Mouse (Mus musculus) kidney, embryonic 14.5 days (tissue): ENCODE measurements around the gene Sun5. TPM values are rescaled to one million over a fixed set of nuclear protein-coding genes. Genes with fewer than 3 reads are reported as not detected.
"Not testable (repeated sequence)": the region's sequence is repeated elsewhere in the genome, so short reads cannot be mapped to it uniquely, and the experiment has no call there.

Source experiments
- ATAC-seq: fragments of 200-750 bp; cut with Nextera tagmentation; 2 replicates; pipeline ENCODE4 v1.8.0; 2017; ENCODE audit warnings: moderate number of reproducible peaks, mild to moderate bottlenecking, moderate TSS enrichment, moderate library complexity; ENCODE audit not compliant: low FRiP score, low TSS enrichment
- H3K27ac ChIP-seq: fragments of 300-500 bp; sonication (generic); 2 replicates; pipeline ENCODE4 v1.5.1; 2014; ENCODE audit warnings: low read depth, mild to moderate bottlenecking, low read length, moderate library complexity, mixed read lengths
- H3K27me3 ChIP-seq: fragments of 300-500 bp; sonication (generic); 2 replicates; pipeline ENCODE4 v1.6.1; 2014; ENCODE audit warnings: mild to moderate bottlenecking, low read length; ENCODE audit not compliant: control insufficient read depth, insufficient read depth
- H3K36me3 ChIP-seq: fragments of 300-500 bp; sonication (generic); 2 replicates; pipeline ENCODE4 v1.6.1; 2014; ENCODE audit warnings: low read length, mixed read lengths; ENCODE audit not compliant: control insufficient read depth, insufficient read depth
- H3K4me1 ChIP-seq: fragments of 300-500 bp; sonication (generic); 2 replicates; pipeline ENCODE4 v1.6.1; 2014; ENCODE audit warnings: low read length, mixed read lengths; ENCODE audit not compliant: control insufficient read depth, insufficient read depth
- H3K4me2 ChIP-seq: fragments of 300-500 bp; sonication (generic); replicated peaks from 2 replicates; pipeline ENCODE4 v1.6.1; 2014; ENCODE audit warnings: low read depth, mild to moderate bottlenecking, low read length
- H3K4me3 ChIP-seq: fragments of 300-500 bp; sonication (generic); 2 replicates; pipeline ENCODE4 v1.5.1; 2014; ENCODE audit warnings: mild to moderate bottlenecking, low read length
- H3K9ac ChIP-seq: fragments of 300-500 bp; sonication (generic); 2 replicates; pipeline ENCODE4 v1.6.1; 2014; ENCODE audit warnings: low read depth, mild to moderate bottlenecking, low read length, moderate library complexity
- H3K9me3 ChIP-seq: fragments of 300-500 bp; sonication (generic); 2 replicates; pipeline ENCODE4 v1.6.1; 2016; ENCODE audit warnings: low read length; ENCODE audit not compliant: control insufficient read depth
- WGBS: fragments of 180-500 bp; shearing (Covaris S2); extraction: QIAGEN DNeasy Blood & Tissue Kit; methylation state at CpG from one replicate; pipeline ENCODE4 v1.1.7; 2014; 5-methylcytosine and 5-hydroxymethylcytosine counted together
- polyA plus RNA-seq: library from polyadenylated mRNA; unstranded; fragments of >200 nt; fragmentation: Nextera tagmentation; extraction: Ambion mirVana; gene quantifications from 2 replicates; pipeline ENCODE4 v1.2.1, GENCODE M21; 2014

Sun5 gene
- polyA plus RNA-seq, 1 experiment from 2014 or later = not detected

DNA sequence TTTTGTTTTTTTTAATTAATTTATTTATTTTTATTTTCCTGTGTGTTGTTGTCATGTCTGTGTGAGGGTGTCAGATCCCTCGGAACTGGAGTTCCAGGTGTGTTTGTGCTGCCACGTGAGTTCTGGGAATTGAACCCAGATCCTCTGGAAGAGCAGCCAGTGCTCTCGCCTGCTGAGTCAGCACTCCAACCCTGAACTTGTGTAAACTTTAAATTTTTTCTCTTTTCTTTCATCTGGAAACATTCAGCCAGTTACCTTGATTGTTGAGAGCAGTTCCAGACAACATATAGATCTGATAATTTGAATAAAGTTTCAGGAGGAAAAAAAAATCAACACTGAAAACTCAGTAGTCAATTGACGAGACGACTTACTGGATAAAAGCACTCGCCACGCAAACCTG is 42.2 kb downstream of the Sun5 start:
- Histone ChIP-seq H3K4me2 (no peak overlapping the region), H3K9me3 (no peaks in the 10 kb centered on the region), H3K36me3 (no peaks in the 10 kb centered on the region), H3K4me3 (no peak overlapping the region), H3K27ac (no peak overlapping the region), H3K4me1 (no peaks in the 10 kb centered on the region), H3K27me3 (no peaks in the 10 kb centered on the region), H3K9ac (no peak overlapping the region)
- 82% methylated on average over 7 of the region's 7 CpGs for WGBS
- ATAC-seq = no peak

DNA sequence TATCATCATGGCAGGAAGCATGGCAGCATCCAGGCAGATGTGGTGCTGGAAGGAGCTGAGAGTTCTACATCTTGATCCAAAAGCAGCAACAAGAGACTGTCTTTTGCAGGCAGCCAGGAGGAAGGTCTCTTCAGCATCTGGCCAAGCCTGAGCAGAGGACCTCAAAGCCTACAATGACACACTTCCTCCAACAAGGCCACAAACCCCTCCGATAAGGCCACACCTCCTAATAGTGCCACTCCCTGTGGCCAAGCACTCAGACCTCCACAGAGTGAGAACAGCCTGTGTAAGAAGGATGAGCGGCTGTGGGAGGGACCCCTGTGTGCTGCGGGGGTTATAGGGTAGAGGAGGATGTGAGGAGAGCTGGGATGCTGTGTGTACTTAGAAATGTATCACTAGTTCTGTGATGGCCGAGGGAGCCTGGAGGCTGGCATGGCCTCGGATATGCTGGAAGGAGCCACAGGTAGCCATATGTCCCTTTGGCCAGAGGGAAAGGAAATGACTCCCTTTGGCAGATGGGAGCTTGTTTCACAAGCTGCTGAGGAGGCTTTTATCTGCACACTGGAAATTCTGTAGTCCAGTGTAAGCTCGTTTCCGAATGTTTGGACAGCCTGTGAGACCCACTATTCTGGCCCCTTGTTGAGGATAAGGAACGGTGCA is 43.6 kb downstream of the Sun5 start:
- 69% methylated on average over 8 of the region's 8 CpGs for WGBS
- Histone ChIP-seq H3K4me1 (no peaks in the 10 kb centered on the region), H3K27me3 (no peaks in the 10 kb centered on the region), H3K4me2 (no peak overlapping the region), H3K36me3 (no peaks in the 10 kb centered on the region), H3K27ac (no peak overlapping the region), H3K9me3 (no peaks in the 10 kb centered on the region), H3K9ac (no peak overlapping the region), H3K4me3 (no peak overlapping the region)
- no peak for ATAC-seq

DNA sequence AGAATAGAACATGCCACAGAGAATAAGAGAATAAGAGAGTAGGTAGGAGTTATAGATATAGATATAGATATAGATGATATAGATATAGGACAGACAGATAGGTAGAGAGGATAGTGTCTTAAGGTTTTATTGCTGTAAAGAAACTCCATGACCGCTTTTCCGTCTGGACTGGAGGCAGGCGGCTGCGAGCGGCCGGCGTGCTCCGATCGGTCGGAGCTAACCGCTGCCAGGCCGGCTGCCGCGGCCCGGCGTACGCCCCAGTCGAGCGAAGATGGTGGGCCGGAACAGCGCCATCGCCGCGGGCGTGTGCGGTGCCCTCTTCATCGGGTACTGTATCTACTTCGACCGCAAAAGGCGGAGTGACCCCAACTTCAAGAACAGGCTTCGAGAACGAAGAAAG is 45.0 kb downstream of the Sun5 start:
- not testable (repeated sequence) for H3K9ac ChIP-seq, H3K4me3 ChIP-seq, H3K9me3 ChIP-seq, H3K36me3 ChIP-seq, H3K4me1 ChIP-seq, ATAC-seq, H3K27ac ChIP-seq, H3K27me3 ChIP-seq, H3K4me2 ChIP-seq
- 76% methylated on average over 32 of the region's 32 CpGs for WGBS

DNA sequence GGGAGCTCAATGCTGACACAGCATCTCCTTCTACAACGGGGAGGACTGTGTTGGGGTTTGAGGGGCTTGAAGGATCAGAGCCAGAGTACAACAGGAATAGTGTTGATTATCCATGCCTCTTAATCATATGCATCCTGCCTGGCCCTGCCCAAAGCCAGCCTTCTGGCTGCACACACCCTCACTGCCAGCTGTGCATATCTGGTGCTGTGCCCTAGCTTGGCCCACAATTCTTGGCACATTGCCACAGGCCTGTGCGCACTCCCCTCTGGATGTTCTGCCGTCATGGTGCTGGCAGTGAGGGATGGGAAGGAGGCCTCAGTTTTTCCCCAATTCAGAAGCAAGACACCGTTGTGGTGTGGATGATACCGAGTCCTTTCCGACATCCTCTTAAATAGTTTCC is 46.3 kb downstream of the Sun5 start:
- H3K27me3 ChIP-seq = no peaks in the 10 kb centered on the region
- H3K9me3 ChIP-seq = no peaks in the 10 kb centered on the region
- no peak for ATAC-seq
- H3K36me3 ChIP-seq = no peaks in the 10 kb centered on the region
- H3K27ac ChIP-seq = no peak overlapping the region
- no peak overlapping the region for H3K4me3 ChIP-seq
- H3K9ac ChIP-seq = no peak overlapping the region
- 81% methylated on average over 6 of the region's 6 CpGs for WGBS
- no peak overlapping the region for H3K4me2 ChIP-seq
- no peaks in the 10 kb centered on the region for H3K4me1 ChIP-seq

GRCm38 (mm10) chr2:153822005-153822543 is 48.8 kb downstream of the Sun5 start:
- H3K27me3 ChIP-seq = no peaks in the 10 kb centered on the region
- no peak overlapping the region for H3K4me3 ChIP-seq
- H3K4me1 ChIP-seq = no peaks in the 10 kb centered on the region
- no peak overlapping the region for H3K27ac ChIP-seq
- no peaks in the 10 kb centered on the region for H3K36me3 ChIP-seq
- no peak overlapping the region for H3K9ac ChIP-seq
- no peak overlapping the region for H3K4me2 ChIP-seq
- H3K9me3 ChIP-seq = no peaks in the 10 kb centered on the region
- no peak for ATAC-seq
- 95% methylated on average over 2 of the region's 2 CpGs for WGBS

DNA sequence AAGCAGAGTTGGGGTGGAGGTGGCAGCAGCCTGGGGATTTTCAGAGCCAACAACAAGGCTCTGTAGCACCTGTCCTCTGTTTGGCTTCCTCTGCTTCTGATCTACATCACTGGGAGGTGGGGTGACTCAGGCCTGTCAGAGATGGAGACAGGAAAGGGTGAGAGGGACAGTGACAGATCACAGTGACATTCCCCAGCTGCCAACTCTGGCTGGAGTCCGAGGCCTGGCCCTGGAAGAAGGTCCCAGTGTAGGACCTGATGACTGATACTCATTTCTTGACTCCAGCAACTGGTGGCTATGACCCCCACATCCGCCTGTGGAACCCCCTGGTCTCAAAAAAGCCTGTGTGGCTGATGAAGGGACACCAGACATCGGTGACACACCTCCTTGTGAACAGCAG is 61.0 kb downstream of the Sun5 start:
- H3K27ac ChIP-seq = no peak overlapping the region
- no peaks in the 10 kb centered on the region for H3K4me1 ChIP-seq
- H3K27me3 ChIP-seq = no peaks in the 10 kb centered on the region
- no peak for ATAC-seq
- H3K9me3 ChIP-seq = no peaks in the 10 kb centered on the region
- no peak overlapping the region for H3K4me3 ChIP-seq
- no peak overlapping the region for H3K4me2 ChIP-seq
- no peaks in the 10 kb centered on the region for H3K36me3 ChIP-seq
- WGBS = 69% methylated on average over 3 of the region's 3 CpGs
- H3K9ac ChIP-seq = no peak overlapping the region

GRCm38 (mm10) chr2:153808841-153809240 is 62.0 kb downstream of the Sun5 start:
- no peak overlapping the region for H3K27ac ChIP-seq
- H3K9ac ChIP-seq = no peak overlapping the region
- no peak for ATAC-seq
- WGBS = 75% methylated on average over 6 of the region's 6 CpGs
- no peak overlapping the region for H3K4me2 ChIP-seq
- H3K9me3 ChIP-seq = no peaks in the 10 kb centered on the region
- no peaks in the 10 kb centered on the region for H3K4me1 ChIP-seq
- H3K4me3 ChIP-seq = no peak overlapping the region
- no peaks in the 10 kb centered on the region for H3K36me3 ChIP-seq
- H3K27me3 ChIP-seq = no peaks in the 10 kb centered on the region

DNA sequence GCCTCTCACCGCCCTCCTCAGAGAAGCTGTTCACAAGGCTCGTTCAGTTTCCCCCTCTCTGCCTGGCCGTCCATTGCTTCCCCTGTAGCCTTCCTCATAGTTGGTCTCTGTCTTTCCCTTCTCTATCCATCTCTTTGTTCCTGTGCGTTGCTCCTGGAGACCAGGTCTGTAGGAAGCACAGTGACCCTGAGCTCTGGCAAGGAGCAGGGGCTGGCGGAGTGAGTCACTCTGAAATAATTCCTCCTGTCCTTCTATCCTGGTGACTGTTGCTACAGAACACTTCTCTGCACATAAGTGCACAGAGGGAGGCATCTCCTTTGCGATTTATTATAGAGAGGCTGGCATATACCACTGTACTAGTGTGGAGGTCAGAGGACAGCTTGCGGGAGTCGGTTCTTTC is 62.7 kb downstream of the Sun5 start:
- WGBS = 77% methylated on average over 8 of the region's 8 CpGs
- Histone ChIP-seq H3K9me3 (no peaks in the 10 kb centered on the region), H3K4me3 (no peak overlapping the region), H3K9ac (no peak overlapping the region), H3K27ac (no peak overlapping the region), H3K4me1 (no peaks in the 10 kb centered on the region), H3K4me2 (no peak overlapping the region), H3K27me3 (no peaks in the 10 kb centered on the region), H3K36me3 (no peaks in the 10 kb centered on the region)
- no peak for ATAC-seq

DNA sequence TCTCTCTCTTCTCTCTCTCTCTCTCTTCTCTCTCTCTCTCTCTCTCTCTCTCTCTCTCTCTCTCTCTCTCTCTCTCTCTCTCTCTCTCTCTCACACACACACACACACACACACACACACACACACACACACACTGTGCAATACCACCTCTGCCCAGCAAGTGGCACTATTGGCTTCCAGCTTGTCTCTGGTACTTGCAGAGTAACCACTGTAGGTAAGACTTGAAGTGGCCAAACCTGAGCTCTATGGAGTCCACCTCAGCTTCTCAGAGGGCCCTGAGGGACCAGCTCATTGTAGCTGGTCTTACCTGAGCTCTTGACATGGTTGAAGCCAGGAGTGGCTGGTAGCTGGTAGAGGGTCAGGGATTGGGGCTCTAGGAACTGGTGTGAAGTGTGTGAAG is 63.4 kb downstream of the Sun5 start:
- not testable (repeated sequence) for H3K9ac ChIP-seq, H3K27me3 ChIP-seq, ATAC-seq, H3K4me1 ChIP-seq, H3K4me2 ChIP-seq, H3K9me3 ChIP-seq, H3K36me3 ChIP-seq, H3K27ac ChIP-seq, H3K4me3 ChIP-seq
